Mouse (Mus musculus) ovary, postnatal 36 days (tissue): ENCODE results near the gene D6Ertd527e.

Experiments used
- DNase-seq: peaks from one replicate; pipeline ENCODE4 v3.0.0; 2022; ENCODE audit warnings: low spot score, mixed read lengths

D6Ertd527e gene

GRCm38 (mm10) chr6:87111493-87111892, 6.9 kb downstream of the D6Ertd527e start:
- no peak for DNase-seq

- no peak for DNase-seq
These were observed 7.6 kb downstream of the D6Ertd527e start for GRCm38 (mm10) chr6:87112125-87112524.

GRCm38 (mm10) chr6:87115981-87116380, 11.4 kb downstream of the D6Ertd527e start:
- peak; percentile 1 for DNase-seq

GRCm38 (mm10) chr6:87116596-87116995, 12.1 kb downstream of the D6Ertd527e start:
- peak; percentile 1 for DNase-seq

- peak; percentile 1 for DNase-seq
These were observed 14.7 kb downstream of the D6Ertd527e start for GRCm38 (mm10) chr6:87119066-87119837.

- DNase-seq, result no peak
These were observed 15.4 kb downstream of the D6Ertd527e start for GRCm38 (mm10) chr6:87119975-87120374.

- peak; percentile 0 for DNase-seq
These were observed 16.1 kb downstream of the D6Ertd527e start for GRCm38 (mm10) chr6:87120661-87121060.

- DNase-seq, result no peak
These were observed 17.4 kb downstream of the D6Ertd527e start for GRCm38 (mm10) chr6:87121961-87122360.

GRCm38 (mm10) chr6:87123406-87123805, 18.9 kb downstream of the D6Ertd527e start:
- no peak for DNase-seq

- no peak for DNase-seq
These were observed 19.4 kb downstream of the D6Ertd527e start for GRCm38 (mm10) chr6:87123973-87124372.

- peak; percentile 2 for DNase-seq
These were observed 22.7 kb downstream of the D6Ertd527e start for GRCm38 (mm10) chr6:87127049-87127753.

GRCm38 (mm10) chr6:87129861-87130260, 25.3 kb downstream of the D6Ertd527e start:
- DNase-seq, result no peak

GRCm38 (mm10) chr6:87130628-87131027, 26.1 kb downstream of the D6Ertd527e start:
- no peak for DNase-seq

GRCm38 (mm10) chr6:87131078-87131477, 26.5 kb downstream of the D6Ertd527e start:
- no peak for DNase-seq

GRCm38 (mm10) chr6:87133520-87133919, 29.0 kb downstream of the D6Ertd527e start:
- no peak for DNase-seq

- DNase-seq, result no peak
These were observed 29.5 kb downstream of the D6Ertd527e start for GRCm38 (mm10) chr6:87133966-87134546.

- DNase-seq, result no peak
These were observed 33.9 kb downstream of the D6Ertd527e start for GRCm38 (mm10) chr6:87138479-87138878.

- DNase-seq, result no peak
These were observed 35.4 kb downstream of the D6Ertd527e start for GRCm38 (mm10) chr6:87139796-87140553.

- no peak for DNase-seq
These were observed 37.7 kb downstream of the D6Ertd527e start for GRCm38 (mm10) chr6:87142239-87142638.

GRCm38 (mm10) chr6:87143594-87143993, 39.0 kb downstream of the D6Ertd527e start:
- DNase-seq, result no peak

- DNase-seq, result no peak
These were observed 43.4 kb downstream of the D6Ertd527e start for GRCm38 (mm10) chr6:87147921-87148320.

- DNase-seq, result no peak
These were observed 45.9 kb downstream of the D6Ertd527e start for GRCm38 (mm10) chr6:87150471-87150870.
